Mouse (Mus musculus) hindbrain, embryonic 14.5 days (tissue): ENCODE measurements around the gene Dcps. TPM values are rescaled to one million over a fixed set of nuclear protein-coding genes. Genes with fewer than 3 reads are reported as not detected.

Experiments
- ATAC-seq: fragments of 200-750 bp; cut with Nextera tagmentation; 2 replicates; pipeline ENCODE4 v1.8.0; 2017; ENCODE audit warnings: moderate number of reproducible peaks, mild to moderate bottlenecking, moderate TSS enrichment, moderate library complexity; ENCODE audit not compliant: low FRiP score
- DNase-seq: peaks from one replicate; pipeline ENCODE4 v3.0.0-alpha.2; 2015; ENCODE audit warnings: low spot score
- H3K27ac ChIP-seq: fragments of 300-500 bp; sonication (generic); 2 replicates; pipeline ENCODE4 v1.5.1; 2014; ENCODE audit warnings: mild to moderate bottlenecking, moderate library complexity
- H3K27me3 ChIP-seq: fragments of 300-500 bp; sonication (generic); 2 replicates; pipeline ENCODE4 v1.6.1; 2014; ENCODE audit warnings: mild to moderate bottlenecking, low read length, mixed read lengths; ENCODE audit not compliant: control insufficient read depth, insufficient read depth
- H3K36me3 ChIP-seq: fragments of 300-500 bp; sonication (generic); replicated peaks from 2 replicates; pipeline ENCODE4 v1.6.1; 2014; ENCODE audit not compliant: control insufficient read depth, insufficient read depth
- H3K4me1 ChIP-seq: fragments of 300-500 bp; sonication (generic); replicated peaks from 2 replicates; pipeline ENCODE4 v1.6.1; 2014; ENCODE audit warnings: antibody characterized with exemption, low read length, mixed read lengths; ENCODE audit not compliant: control insufficient read depth, insufficient read depth
- H3K4me2 ChIP-seq: fragments of 300-500 bp; sonication (generic); replicated peaks from 2 replicates; pipeline ENCODE4 v1.6.1; 2014; ENCODE audit warnings: mild to moderate bottlenecking, moderate library complexity
- H3K4me3 ChIP-seq: fragments of 300-500 bp; sonication (generic); replicated peaks from 2 replicates; pipeline ENCODE4 v1.5.1; 2014; ENCODE audit warnings: mild to moderate bottlenecking, low read length
- H3K9ac ChIP-seq: fragments of 300-500 bp; sonication (generic); 2 replicates; pipeline ENCODE4 v1.6.1; 2014
- H3K9me3 ChIP-seq: fragments of 300-500 bp; sonication (generic); 2 replicates; pipeline ENCODE4 v1.6.1; 2016; ENCODE audit warnings: low read length; ENCODE audit not compliant: control insufficient read depth
- WGBS: fragments of 180-500 bp; shearing (Covaris S2); extraction: QIAGEN DNeasy Blood & Tissue Kit; methylation state at CpG from one replicate; pipeline ENCODE4 v1.1.7; 2014; 5-methylcytosine and 5-hydroxymethylcytosine counted together
- polyA plus RNA-seq: library from polyadenylated mRNA; unstranded; fragments of >200 nt; fragmentation: Nextera tagmentation; extraction: Ambion mirVana; gene quantifications from 2 replicates; pipeline ENCODE4 v1.2.1, GENCODE M21; 2014

Dcps gene
- polyA plus RNA-seq, 1 experiment from 2014 or later: 71.6 TPM

GRCm38 (mm10) chr9:35127561-35127960, 48.3 kb downstream of the Dcps start:
- Histone ChIP-seq H3K27me3 (no peaks in the 10 kb centered on the region), H3K4me2 (no peak overlapping the region), H3K36me3 (peaks cover 38% of the 10 kb centered on the region), H3K4me3 (no peak overlapping the region), H3K9me3 (no peaks in the 10 kb centered on the region), H3K9ac (no peak overlapping the region), H3K4me1 (no peaks in the 10 kb centered on the region), H3K27ac (no peak overlapping the region)
- no peak for ATAC-seq
- DNase-seq: no peak
- 96% methylated on average over 5 of the region's 5 CpGs for WGBS

GRCm38 (mm10) chr9:35127147-35127546, 48.7 kb downstream of the Dcps start:
- Histone ChIP-seq H3K9ac (no peak overlapping the region), H3K4me3 (no peak overlapping the region), H3K4me1 (no peaks in the 10 kb centered on the region), H3K27me3 (no peaks in the 10 kb centered on the region), H3K27ac (no peak overlapping the region), H3K4me2 (no peak overlapping the region), H3K36me3 (peaks cover 38% of the 10 kb centered on the region), H3K9me3 (no peaks in the 10 kb centered on the region)
- 85% methylated on average over 6 of the region's 6 CpGs for WGBS
- ATAC-seq (no peak), DNase-seq (no peak)

DNA sequence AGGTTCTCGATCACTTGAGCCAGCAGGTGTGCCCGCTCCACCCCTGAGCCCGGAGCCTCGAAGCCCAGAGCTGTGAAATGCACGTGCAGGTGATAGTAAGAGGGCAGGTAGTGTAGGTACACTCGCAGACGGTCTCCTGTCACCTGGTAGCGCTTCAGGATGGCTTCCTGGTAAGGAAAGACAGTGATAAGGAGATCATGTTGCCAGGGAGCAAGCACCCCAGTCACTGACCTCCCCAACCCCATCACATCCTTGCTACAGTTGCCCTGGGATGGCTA, 51.2 kb downstream of the Dcps start:
- Histone ChIP-seq H3K4me2 (no peak overlapping the region), H3K9me3 (no peaks in the 10 kb centered on the region), H3K4me1 (no peaks in the 10 kb centered on the region), H3K27ac (no peak overlapping the region), H3K9ac (no peak overlapping the region), H3K36me3 (peaks cover 38% of the 10 kb centered on the region), H3K4me3 (no peak overlapping the region), H3K27me3 (no peaks in the 10 kb centered on the region)
- 94% methylated on average over 8 of the region's 8 CpGs for WGBS
- no peak for ATAC-seq
- DNase-seq: no peak

- WGBS: 89% methylated on average over 11 of the region's 11 CpGs
- H3K27ac ChIP-seq: no peak overlapping the region
- no peak overlapping the region for H3K4me2 ChIP-seq
Observed at GRCm38 (mm10) chr9:35123804-35124677, 51.8 kb downstream of the Dcps start.

DNA sequence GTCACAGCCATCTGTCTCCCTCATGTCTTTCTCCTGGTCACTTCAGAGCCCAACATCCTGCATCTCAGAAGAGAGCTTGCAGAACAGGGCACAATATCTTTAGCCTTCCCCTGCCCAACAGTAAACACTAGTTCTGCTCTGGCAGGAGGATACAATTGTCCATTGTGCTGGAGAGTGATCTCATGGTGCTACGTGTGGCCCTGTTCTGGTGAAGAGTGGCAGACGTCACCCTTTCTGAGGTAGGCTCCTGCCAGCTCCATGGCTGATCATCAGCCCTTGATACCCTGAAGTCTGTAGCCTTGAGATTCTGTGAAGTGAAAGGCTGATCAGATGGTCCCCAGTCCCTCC, 52.4 kb downstream of the Dcps start:
- peaks cover 33% of the 10 kb centered on the region for H3K36me3 ChIP-seq
- ATAC-seq: no peak
- H3K4me1 ChIP-seq: no peaks in the 10 kb centered on the region
- H3K9ac ChIP-seq: no peak overlapping the region
- 67% methylated on average over 2 of the region's 2 CpGs for WGBS
- H3K4me2 ChIP-seq: no peak overlapping the region
- no peaks in the 10 kb centered on the region for H3K27me3 ChIP-seq
- H3K4me3 ChIP-seq: no peak overlapping the region
- H3K9me3 ChIP-seq: no peaks in the 10 kb centered on the region
- DNase-seq: no peak
- no peak overlapping the region for H3K27ac ChIP-seq

More at GRCm38 (mm10) chr9:35123804-35124677, 51.8 kb downstream of the Dcps start:
- DNase-seq (no peak), ATAC-seq (no peak)
- Histone ChIP-seq H3K4me1 (no peaks in the 10 kb centered on the region), H3K36me3 (peaks cover 38% of the 10 kb centered on the region), H3K9ac (no peak overlapping the region), H3K9me3 (no peaks in the 10 kb centered on the region), H3K27me3 (no peaks in the 10 kb centered on the region), H3K4me3 (no peak overlapping the region)

- WGBS: 88% methylated on average over 5 of the region's 5 CpGs
- H3K4me3 ChIP-seq: no peak overlapping the region
- H3K36me3 ChIP-seq: peaks cover 30% of the 10 kb centered on the region
- no peak overlapping the region for H3K27ac ChIP-seq
- ATAC-seq: no peak
- H3K9me3 ChIP-seq: no peaks in the 10 kb centered on the region
- no peak overlapping the region for H3K9ac ChIP-seq
- H3K4me1 ChIP-seq: peaks cover 2% of the 10 kb centered on the region
- no peaks in the 10 kb centered on the region for H3K27me3 ChIP-seq
- no peak for DNase-seq
- no peak overlapping the region for H3K4me2 ChIP-seq
Observed at GRCm38 (mm10) chr9:35122551-35123266, 53.2 kb downstream of the Dcps start.

GRCm38 (mm10) chr9:35119168-35119567, 56.7 kb downstream of the Dcps start, which contains the start of gene St3gal4:
TSS of gene St3gal4 (minus strand) at chr9:35119268.
- Histone ChIP-seq H3K27me3 (no peaks in the 10 kb centered on the region), H3K9ac (no peak within 1 kb of the TSS), H3K27ac (no peak within 1 kb of the TSS), H3K36me3 (peaks cover 4% of the 10 kb centered on the region; the same call in 1 of the 2 replicates), H3K9me3 (no peaks in the 10 kb centered on the region), H3K4me2 (no peak within 1 kb of the TSS), H3K4me3 (no peak within 1 kb of the TSS), H3K4me1 (peaks cover 18% of the 10 kb centered on the region)
- ATAC-seq (no peak), DNase-seq (no peak)
- 84% methylated on average over 6 of the region's 6 CpGs for WGBS

GRCm38 (mm10) chr9:35118563-35118962, 57.3 kb downstream of the Dcps start:
- Histone ChIP-seq H3K4me3 (no peak overlapping the region), H3K4me2 (no peak overlapping the region), H3K9me3 (no peaks in the 10 kb centered on the region), H3K36me3 (peaks cover 3% of the 10 kb centered on the region; the same call in 1 of the 2 replicates), H3K27ac (no peak overlapping the region), H3K9ac (no peak overlapping the region), H3K4me1 (peaks cover 18% of the 10 kb centered on the region), H3K27me3 (no peaks in the 10 kb centered on the region)
- 94% methylated on average over 2 of the region's 2 CpGs for WGBS
- ATAC-seq: no peak
- no peak for DNase-seq

GRCm38 (mm10) chr9:35117384-35118295, 58.2 kb downstream of the Dcps start:
- peak overlapping the region; percentile 84 for H3K27ac ChIP-seq
- H3K4me3 ChIP-seq: peak overlapping the region; percentile 69
- ATAC-seq: no peak
- no peaks in the 10 kb centered on the region for H3K36me3 ChIP-seq
- peak overlapping the region; percentile 82 for H3K4me2 ChIP-seq
- H3K9ac ChIP-seq: peak overlapping the region; percentile 85
- no peaks in the 10 kb centered on the region for H3K27me3 ChIP-seq
- no peaks in the 10 kb centered on the region for H3K9me3 ChIP-seq
- WGBS: 34% methylated on average over 15 of the region's 15 CpGs
- DNase-seq: no peak
- peaks cover 18% of the 10 kb centered on the region for H3K4me1 ChIP-seq
